Mouse (Mus musculus): Measurements from ENCODE around the gene Qrich1. TPM values are rescaled to one million over a fixed set of nuclear protein-coding genes. Genes with fewer than 3 reads are reported as not detected.
A peak's percentile ranks its signal among the peaks of the same experiment; 100 is the strongest.

Qrich1 gene
- 100 to 1,000 TPM; 140 TPM for total RNA-seq (2021)
- long read RNA-seq, experiment 1, transcript Qrich1-202 (10 exons, 3,040 nt) = major isoform, 12 of 67 reads
- long read RNA-seq, experiment 1, partial matches to known transcripts = 8 of 67 reads
- long read RNA-seq, experiment 1, other reads (novel, unspliced or antisense) = 44 of 67 reads
- long read RNA-seq, experiment 2, transcript Qrich1-202 (10 exons, 3,040 nt) = major isoform, 10 of 63 reads
- long read RNA-seq, experiment 2, partial matches to known transcripts = 15 of 63 reads
- long read RNA-seq, experiment 2, other reads (novel, unspliced or antisense) = 36 of 63 reads

- DNase-seq (ENCODE audit: low spot score in 2 of 2) = peak; percentile 92 to 96
Observed at GRCm38 (mm10) chr9:108516380-108517251, at the start of gene Qrich1. Gene Qrich1, plus strand, starts transcription at chr9:108516806.

GRCm38 (mm10) chr9:108469430-108469829 lies 47.2 kb upstream of the Qrich1 start:
- DNase-seq (ENCODE audit: low spot score in 2 of 2) = no peak

GRCm38 (mm10) chr9:108469845-108470244 lies 46.8 kb upstream of the Qrich1 start:
- no peak for DNase-seq (ENCODE audit: low spot score in 2 of 2)

DNA sequence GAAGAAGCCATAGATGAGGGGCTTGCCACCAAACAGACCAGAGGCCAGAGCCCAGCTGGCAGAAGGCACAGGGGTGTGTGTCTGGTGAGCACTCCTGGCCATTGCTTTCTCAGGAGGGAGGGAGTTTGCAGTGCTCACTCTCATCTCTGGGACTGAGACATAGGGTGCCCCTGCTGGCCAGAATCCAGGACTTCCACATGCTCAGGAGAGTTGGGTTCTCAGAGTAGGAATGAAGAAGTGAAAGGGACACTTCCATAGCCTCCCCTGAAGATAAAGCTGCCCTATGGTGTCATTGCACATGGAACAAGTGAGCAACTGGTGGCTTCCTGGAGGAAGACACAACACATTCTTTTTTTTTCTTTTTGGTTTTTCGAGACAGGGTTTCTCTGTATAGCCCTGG lies 42.1 kb upstream of the Qrich1 start:
- no peak for DNase-seq (ENCODE audit: low spot score in 2 of 2)

GRCm38 (mm10) chr9:108478638-108479156 lies 37.9 kb upstream of the Qrich1 start:
- DNase-seq (ENCODE audit: low spot score in 2 of 2) = no peak

GRCm38 (mm10) chr9:108479241-108479640 lies 37.4 kb upstream of the Qrich1 start:
- DNase-seq (ENCODE audit: low spot score in 2 of 2) = no peak

- DNase-seq (ENCODE audit: low spot score in 2 of 2) = no peak
Observed at GRCm38 (mm10) chr9:108479721-108480351, 36.8 kb upstream of the Qrich1 start, which contains the start of gene Lamb2. Gene Lamb2, plus strand, starts transcription at chr9:108479736.

- no peak for DNase-seq (ENCODE audit: low spot score in 2 of 2)
Observed at GRCm38 (mm10) chr9:108480813-108481519, 35.6 kb upstream of the Qrich1 start.

DNA sequence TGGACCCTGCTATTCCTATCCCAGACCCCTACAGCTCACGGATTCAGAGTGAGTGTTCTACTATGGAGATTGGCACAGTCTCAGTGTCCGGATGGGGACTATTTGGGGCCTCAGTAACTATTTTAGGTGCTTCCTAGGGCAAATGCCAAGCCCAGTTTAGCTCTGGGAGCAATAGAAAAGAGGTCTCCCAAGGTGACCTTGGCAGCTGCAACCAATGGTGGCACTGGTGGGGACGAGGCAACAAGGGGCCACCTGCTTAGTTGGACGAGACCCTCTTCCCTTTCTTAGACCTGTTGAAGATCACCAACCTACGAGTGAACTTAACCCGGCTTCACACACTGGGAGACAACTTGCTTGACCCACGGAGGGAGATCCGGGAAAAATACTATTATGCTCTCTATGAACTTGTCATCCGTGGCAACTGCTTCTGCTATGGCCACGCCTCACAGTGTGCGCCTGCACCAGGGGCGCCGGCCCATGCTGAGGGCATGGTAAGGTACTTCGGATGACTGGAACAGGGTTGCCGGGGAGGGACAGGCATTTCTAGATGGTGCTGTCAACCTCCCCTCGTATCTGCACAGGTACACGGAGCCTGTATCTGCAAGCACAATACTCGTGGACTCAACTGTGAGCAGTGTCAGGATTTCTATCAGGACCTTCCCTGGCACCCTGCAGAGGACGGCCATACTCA lies 34.9 kb upstream of the Qrich1 start:
- DNase-seq (ENCODE audit: low spot score in 2 of 2) = no peak

- no peak for DNase-seq (ENCODE audit: low spot score in 2 of 2)
Observed at GRCm38 (mm10) chr9:108483051-108483790, 33.4 kb upstream of the Qrich1 start.

GRCm38 (mm10) chr9:108484021-108484420 lies 32.6 kb upstream of the Qrich1 start:
- DNase-seq (ENCODE audit: low spot score in 2 of 2) = no peak

GRCm38 (mm10) chr9:108485301-108485875 lies 31.2 kb upstream of the Qrich1 start:
- DNase-seq (ENCODE audit: low spot score in 2 of 2) = no peak

GRCm38 (mm10) chr9:108486973-108487530 lies 29.6 kb upstream of the Qrich1 start:
- no peak for DNase-seq (ENCODE audit: low spot score in 2 of 2)

GRCm38 (mm10) chr9:108488403-108488802 lies 28.2 kb upstream of the Qrich1 start:
- DNase-seq (ENCODE audit: low spot score in 2 of 2) = no peak

- DNase-seq (ENCODE audit: low spot score in 2 of 2) = no peak
Observed at GRCm38 (mm10) chr9:108489215-108489614, 27.4 kb upstream of the Qrich1 start.

DNA sequence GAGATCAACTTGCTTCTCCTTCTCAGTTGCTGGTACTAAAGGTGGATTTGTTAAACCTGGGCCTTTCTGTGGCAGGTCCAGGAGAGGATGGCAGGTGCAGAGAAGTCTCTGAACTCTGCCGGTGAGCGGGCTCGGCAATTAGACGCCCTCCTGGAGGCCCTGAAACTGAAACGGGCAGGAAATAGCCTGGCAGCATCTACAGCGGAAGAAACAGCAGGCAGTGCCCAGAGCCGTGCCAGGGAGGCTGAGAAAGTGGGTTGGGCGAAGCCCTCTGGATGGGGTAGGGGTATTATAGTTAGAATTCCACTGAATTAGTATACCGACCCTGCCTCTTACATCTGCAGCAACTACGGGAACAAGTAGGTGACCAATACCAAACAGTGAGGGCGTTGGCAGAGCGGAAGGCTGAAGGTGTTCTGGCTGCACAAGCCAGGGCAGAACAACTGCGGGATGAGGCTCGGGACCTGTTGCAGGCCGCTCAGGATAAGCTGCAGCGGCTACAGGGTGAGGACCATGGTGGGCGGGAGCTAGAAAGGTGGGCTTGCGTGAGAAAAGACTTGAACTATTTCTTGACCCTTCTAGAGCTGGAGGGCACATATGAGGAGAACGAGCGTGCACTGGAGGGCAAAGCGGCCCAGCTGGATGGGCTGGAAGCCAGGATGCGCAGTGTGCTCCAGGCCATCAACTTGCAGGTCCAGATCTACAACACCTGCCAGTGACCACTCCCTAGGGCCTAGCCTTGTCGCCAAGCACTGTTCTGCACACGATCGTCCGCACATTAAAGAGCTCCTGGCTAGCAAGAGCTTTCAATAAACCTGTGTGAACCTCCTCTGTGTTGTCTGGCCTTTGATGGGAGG lies 26.7 kb upstream of the Qrich1 start:
- DNase-seq (ENCODE audit: low spot score in 2 of 2) = no peak

DNA sequence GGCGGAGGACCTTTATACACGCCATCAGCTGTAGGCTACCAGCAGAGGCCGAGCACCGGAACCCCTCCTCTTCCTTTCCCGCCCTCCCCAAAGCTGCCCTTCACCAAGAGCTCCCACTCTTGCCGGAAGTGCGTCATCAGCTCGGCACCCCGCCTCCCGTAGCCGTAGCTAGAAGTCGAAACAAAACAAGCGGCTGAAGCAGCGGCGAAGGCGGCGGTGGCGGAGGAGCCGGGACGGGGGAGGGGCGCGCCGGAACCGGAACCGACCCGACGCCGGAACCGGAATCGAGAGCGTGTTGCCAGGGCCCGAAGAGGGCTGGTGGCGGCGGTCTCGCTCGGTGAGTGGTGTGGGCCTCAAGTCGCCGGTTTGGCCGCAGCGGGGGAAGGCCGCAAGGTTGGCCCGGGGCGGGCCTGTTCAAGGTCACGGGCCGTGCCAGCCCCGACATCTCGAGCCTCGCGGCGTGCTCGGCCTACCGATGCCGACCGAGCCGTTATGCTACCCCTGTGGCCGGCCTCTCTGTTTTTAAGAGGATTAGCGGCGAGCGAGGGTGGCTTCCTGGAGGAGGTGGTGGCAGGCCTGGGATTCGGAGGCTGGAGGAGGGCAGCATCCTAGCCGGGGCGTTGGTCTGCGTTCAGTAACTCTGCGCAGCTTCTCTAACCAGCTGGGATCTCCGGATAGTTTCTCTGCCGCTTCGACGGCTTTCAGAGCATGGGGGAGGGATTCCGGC lies 25.9 kb upstream of the Qrich1 start, which contains the start of gene Usp19:
Gene Usp19, plus strand, starts transcription at position 44 of the 727 bp plus-strand sequence.
- DNase-seq (ENCODE audit: low spot score in 2 of 2) = peak; percentile 94 to 97
